Mouse (Mus musculus): ENCODE measurements at regions not wholly inside any gene's neighbourhood (a gene's known extent, or its start where the extent isn't known, plus 50 kb on each side); places are given as distances from the start of the nearest gene placed in this dataset.
A peak's percentile ranks its signal among the peaks of the same experiment; 100 is the strongest.
"Not testable (repeated sequence)": the region's sequence is repeated elsewhere in the genome, so short reads cannot be mapped to it uniquely, and the experiment has no call there.

DNA sequence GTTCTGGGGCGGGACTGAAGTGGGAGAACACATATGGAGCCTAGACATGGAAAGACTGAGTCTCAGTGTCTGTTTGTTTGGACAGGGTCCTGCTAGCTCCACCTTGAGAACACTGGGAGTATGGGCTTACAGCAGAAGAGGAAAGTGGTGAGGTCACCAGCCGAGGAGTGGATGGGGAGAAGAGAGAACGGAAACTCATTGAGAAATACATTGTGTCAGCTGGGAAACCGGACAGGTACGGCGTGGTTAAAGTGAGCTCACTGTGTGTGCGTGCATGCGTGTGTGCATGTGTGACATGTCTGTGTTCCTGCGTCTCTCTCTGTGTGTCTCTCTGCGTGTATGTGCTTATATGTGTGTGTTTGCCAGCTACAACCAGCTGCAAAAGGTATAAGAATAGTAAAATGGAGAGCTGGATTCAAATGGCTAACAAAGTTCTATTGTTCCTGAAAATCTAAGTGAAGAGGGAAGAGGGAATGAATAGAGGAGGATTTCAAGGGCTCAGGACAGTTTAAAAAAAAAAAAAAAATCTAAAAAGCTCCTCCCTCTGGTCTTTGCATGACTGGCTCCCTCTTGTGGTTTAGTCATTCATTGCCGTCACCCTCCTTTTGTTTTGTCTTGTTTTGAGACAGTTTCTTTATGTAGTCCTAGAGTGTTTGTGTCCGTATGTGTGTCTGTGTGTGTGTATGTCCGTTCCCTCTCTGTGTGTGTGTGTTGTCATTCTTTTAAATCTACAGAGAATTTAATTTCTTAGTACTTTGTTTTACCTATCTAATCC is 52.0 kb upstream of the Ak4 start:
- peak in 1 of 2 experiments; percentile 67 for DNase-seq (ENCODE audit: low spot score in 2 of 2)

DNA sequence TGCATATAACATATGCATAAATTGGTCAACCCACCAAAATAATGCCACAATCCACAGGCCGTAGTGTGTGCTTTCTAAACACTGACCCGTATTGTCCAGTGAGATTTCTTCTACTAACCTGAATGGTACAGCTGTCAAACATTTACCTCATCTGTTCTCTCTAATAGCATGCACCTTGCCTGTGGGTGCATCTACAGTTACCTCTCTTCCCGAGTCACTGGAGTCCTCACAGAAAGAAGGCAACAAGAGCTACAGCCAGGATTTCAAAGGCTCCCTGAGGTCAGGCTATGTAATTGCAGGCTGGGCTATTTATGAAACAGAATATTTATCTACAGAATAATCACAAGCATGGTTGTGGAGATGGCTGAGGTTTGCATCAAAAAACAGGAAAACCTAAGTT is 53.8 kb upstream of the Ak4 start:
- no peak for DNase-seq (ENCODE audit: low spot score in 2 of 2)

DNA sequence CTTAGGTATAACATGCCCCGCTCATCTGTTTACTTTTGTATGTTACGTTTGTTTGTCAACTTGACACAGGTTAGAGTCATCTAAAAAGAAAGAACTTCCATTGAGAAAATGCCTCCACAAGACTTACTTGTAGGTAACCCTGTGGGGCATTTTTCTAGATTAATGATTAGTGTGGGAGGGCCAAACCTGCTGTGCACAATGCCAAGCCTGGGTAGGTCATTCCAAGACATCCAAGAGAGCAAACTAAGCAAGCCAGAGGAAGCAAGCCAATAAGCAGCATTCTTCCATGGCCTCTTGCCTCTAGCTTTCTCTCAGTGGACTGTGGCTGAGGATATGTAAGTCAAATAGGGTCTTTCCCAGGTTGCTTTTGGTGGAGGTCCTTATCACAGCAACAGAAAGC is 54.4 kb upstream of the Ak4 start:
- DNase-seq (ENCODE audit: low spot score in 2 of 2): no peak

DNA sequence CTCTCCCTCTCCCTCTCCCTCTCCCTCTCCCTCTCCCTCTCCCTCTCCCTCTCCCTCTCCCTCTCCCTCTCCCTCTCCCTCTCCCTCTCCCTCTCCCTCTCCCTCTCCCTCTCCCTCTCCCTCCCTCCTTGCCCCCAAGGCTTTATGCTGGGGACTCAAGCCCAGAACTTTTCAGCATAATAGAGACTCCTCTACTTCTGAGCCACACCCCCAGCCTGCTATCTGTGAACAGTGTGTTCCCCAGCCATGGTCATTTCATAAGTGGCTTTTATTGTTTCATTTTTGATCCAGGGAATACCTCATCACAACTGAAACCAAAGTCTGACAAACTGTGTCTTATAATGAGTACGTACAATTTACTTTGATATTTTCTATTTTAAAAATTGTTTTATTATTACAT is 55.8 kb upstream of the Ak4 start:
- not testable (repeated sequence) for DNase-seq (ENCODE audit: low spot score in 2 of 2)

DNA sequence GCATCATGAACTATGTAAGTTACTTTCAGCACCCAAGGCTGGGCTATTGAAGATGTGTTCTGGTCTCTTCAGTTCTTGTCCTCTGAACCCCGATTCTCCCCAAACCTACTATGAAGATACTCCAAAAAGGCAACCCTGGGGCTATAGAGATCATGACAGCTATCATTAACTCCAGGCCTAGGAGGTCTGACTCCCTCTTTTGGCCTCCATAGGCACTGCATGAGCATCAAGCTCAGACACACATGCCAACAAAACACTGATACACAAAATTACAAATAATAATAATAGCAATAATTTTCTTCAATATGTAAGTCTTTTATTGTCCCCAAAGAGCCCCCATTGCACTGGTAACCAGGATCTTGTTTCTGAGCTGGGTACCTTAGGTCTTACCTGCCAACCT is 57.3 kb upstream of the Ak4 start:
- DNase-seq (ENCODE audit: low spot score in 2 of 2): no peak

DNA sequence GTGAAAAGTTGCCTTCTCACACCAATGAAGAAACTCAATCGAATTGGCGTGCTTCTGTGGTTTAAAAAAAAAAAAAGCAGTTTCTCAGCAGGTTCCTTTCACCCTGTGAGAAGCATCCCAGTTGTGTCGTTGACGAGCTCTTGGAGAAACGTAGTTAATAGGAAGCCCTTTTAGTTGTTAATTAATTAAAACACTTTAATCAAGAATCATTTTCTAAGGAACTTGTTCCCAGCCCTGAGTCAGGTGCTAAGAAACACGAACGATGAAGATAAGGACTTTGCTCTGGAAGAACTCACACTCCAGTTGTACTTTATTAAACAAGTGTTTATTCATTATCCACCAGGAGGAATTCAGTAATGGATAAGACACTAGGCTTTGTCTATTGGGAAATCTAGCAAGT is 58.8 kb upstream of the Ak4 start:
- no peak for DNase-seq (ENCODE audit: low spot score in 2 of 2)

DNA sequence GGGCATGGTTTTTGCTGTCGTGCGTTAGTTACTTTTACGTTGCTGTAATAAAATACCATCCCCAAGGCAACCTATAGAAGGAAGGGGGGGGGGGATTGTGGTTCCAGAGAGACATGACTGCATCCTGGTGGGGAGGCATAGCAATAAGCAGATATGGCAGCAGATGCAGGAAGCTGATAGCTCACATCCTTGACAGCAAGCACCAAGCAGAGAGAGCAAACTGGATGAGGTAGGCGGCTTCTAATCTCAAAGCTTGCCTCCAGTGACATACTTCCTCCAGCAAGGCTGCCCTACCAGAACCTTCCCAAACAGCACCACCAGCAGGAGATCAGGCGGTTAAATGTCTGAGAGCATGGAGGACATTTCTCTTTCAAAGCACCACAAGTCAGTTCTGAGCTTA is 60.0 kb upstream of the Ak4 start:
- DNase-seq (ENCODE audit: low spot score in 2 of 2): no peak

DNA sequence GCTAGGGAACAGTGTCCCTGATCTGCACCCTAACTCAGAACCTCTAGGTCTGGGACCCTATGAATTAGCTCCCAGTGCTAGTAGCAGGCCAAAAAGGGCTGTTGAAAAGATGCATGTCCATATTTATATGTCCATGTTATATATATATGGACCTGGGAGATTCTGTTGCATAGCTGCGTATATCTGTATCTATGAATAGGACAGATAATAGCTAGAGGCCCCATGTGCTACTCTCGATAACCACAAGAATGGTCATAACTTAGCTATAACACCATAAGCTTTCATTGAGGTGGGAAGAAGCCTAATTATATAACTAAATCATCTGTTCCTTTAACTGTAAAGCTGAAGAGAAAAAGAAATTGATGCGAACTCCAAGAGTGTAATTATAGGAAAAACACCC is 60.6 kb upstream of the Ak4 start:
- DNase-seq (ENCODE audit: low spot score in 2 of 2): no peak

DNA sequence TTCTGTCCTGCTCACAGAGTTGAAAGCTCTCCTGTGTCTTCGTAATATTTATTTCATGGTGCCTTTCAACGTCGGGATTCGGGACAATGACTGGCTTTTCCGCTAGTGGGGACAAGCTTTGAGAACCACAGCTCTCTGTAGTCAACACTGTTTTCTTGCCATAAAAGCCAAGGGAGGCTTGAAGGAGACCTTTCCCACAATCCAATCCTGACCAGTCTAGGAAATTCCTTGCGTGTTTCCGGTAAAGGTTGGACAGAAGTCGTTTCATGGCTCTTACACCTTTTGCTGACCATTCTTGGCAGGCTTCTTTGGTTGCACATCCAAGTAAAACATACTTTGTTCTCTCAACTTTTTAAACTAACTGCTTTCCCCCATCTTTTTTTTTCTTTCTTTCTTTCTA is 61.2 kb upstream of the Ak4 start:
- no peak for DNase-seq (ENCODE audit: low spot score in 2 of 2)

DNA sequence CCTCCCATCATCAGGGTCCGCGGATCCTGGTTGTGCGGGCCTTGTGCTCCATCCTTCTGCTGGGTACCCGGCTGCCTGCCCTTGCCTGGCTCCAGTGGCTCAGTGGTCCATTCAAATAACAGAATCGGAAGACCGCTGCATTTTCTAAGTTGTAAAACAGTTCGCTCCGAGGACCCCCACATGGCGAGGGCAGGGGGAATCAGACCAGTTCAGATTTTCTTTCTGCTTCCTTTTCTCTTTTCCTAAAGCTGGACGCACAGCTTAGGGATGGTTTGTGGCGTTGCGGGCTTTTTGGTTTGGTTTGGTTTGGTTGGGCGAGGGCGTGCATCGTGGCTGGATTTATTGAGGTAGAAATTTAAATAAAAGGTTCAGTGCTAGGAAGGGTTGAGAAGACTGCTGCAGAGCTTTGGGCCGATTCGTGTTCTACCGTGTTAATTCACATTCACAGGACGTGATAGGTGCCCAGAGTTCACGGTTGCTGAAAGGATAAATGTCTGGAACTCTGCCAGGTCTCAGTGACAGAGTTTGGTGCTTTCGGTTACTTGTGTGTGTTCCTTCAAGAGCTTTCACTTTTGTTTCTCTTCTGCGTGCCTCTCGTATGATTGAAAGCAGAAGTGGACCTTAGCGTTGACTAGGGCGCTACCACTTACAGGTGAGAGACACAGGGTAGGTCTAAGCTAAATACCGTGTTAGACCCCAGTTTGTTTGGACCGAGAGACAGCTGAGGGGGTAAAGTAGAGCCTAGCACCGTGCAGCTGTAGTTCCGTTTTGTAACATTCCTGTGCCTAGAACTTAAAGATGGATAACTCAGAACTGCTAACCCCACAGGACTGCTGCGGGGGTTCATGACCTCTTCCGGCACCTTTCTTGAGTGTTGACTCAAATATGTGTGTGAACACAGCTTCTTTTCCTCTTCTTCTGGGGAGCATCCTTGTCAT is 61.9 kb upstream of the Ak4 start:
- DNase-seq (ENCODE audit: low spot score in 2 of 2): peak; percentile 44 to 77

DNA sequence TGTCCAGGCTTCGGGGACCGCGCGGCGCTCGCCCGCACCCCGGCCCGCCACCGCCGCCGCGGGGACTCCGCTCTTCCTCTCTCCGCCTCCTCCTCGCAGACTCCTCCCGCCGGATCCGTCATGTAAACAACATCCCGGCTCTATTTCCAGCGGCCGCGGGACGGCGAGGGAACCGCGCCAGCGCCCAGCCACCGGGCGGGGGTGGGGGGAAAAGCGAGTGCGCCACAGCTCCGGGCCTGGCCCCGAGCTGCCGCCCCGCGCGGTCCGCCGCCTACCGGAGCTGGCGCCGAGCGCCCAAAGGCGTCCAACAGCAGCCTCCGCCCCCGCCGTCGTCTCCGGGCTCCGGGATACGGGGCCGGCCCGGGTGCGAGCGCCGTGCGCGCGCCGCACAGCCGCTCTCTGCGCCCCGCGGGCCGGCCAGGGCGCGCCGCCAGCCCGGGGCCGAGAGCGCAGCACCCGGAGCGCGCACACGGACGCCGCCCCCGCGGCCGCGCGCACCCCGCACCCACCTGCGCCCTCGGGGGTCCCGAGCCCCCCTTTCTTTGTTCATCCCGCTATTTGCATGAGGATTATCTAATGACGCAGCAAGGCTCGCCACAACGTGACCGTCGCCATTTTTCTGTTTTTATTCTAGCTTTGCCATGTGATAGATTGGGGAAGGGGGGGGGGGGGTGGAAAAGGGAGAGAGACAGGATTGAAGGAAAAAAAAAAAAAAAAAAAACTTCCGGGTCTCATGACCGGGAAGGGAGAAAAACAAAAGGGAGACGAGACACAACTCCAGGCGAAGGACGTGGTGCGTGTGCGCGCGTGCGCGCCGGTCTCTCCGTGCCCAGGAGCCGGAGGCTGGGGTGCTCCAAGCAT is 62.8 kb upstream of the Ak4 start:
- DNase-seq (ENCODE audit: low spot score in 2 of 2): peak; percentile 77 to 87

DNA sequence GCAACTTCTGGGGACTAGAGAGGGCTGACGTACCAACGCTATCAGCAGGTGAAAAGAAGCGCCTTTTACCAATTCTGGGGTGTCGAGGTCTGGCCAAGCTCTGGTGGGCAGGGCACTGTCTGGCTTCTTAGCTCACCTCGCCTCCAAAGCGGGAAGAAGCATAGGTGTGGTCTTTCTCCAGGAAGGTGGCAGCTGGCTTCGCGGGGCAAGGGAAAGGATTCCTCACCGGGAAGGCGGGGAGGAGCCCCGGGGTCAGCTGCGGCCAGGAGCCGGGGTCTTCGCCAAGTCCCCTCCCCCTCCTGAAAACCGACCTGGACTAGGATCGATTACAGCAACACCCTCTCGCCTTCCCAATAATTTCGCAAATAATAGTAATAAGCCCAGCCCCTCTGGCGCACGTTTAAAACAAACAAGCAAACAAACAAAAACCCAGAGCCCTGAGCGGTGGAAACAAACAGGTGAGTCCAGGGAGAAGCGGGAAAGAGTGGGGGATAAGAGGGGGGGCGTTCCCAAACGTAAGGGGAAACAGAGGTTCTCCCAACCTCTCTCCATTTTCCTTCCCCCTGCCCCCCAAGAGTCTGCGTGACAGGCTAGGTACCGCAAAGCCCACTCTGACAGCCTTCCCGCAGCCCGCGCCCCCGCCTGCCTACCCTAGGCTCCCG is 63.5 kb upstream of the Ak4 start:
- DNase-seq (ENCODE audit: low spot score in 2 of 2): peak; percentile 29 to 30

DNA sequence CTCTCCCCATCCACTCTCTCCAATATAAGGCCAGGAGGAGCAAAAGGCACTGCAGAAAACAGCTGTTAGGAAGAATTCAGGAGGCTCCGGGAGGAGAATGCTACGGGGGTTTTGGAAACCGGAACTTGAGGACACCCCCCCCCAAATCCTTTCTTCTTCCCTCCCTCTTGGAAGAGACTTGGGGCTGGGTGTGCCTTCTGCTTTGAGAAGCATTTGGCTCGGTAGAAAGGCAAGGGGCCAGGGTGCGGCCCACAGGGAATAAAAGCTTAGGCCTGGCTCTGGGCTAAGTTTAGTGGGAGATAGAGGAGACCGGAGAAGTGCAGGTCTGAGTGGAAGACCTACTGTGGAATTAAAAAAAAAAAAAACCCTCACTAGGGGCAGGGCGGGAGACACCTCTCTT is 64.1 kb upstream of the Ak4 start:
- peak in 1 of 2 experiments; percentile 50 for DNase-seq (ENCODE audit: low spot score in 2 of 2)

DNA sequence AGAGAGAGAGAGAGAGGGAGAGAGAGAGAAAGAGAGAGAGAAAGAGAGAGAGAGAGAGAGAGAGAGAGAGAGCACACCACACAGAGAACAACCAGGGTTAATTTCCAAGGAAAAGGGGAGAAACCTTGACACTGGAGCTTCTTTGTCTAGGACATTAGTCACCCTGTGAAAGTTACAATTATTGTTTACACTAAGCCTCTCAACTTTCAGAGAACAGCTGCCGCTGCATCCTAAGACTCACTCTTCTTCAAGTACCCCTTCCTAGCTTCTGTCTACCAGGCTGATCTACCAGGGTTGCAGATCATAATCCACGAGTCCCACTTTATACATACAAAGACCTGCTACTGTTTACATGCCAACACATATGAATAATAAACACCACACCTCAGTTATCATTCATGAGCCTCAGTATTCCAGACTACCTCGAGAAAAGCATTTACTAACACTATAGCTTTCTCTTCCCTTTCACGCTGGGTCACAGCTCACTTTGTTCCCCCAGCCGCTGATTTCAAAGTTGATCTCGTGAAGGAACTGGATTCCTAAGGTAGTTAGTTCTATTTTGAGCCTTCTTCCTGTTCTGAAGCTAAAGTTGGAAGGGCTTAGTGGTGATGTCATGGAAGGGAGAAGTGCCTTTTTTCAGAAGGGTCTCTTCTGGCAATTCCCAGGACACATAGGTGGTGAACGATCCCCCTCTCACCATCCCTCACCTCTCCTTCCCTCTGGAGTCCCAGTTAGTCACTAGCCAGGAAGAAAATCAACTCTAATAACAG is 64.8 kb upstream of the Ak4 start:
- DNase-seq (ENCODE audit: low spot score in 2 of 2): no peak

DNA sequence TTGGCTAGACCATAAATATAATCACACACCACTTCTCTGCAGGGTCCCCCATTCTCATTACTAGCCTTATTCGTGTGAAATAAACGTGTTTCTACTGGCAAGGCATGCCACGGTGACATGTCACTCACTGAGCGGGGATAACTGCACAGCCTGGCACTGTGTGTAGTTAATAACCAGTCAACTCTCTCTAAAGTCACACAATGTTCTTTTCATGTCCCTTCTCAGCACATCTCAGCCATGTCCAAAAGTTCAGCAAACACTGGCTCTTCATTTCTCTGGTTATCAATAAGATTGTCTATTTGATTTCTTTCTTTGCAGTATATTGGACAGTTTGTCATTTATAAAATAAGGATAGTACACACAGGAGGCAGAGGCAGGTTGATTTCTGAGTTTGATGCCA is 66.9 kb upstream of the Ak4 start:
- no peak for DNase-seq (ENCODE audit: low spot score in 2 of 2)

DNA sequence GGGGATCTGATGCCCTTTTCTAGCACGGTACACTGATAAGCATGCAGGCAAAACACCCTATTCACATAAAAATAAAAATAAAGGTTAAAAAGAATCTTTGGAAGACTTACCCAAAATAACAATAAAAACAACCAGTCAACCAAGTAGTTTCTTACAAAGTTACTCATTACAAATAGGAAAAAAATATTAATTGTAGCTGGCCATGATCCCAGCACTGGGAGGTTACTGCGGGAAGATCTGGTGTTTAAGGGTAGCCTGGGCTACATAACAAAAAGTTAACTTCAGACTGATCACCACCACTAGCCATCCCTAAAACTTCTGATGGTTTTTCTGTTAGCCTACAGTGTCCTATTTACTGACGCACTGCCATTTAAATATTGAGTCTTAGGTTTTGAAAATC is 67.4 kb upstream of the Ak4 start:
- DNase-seq (ENCODE audit: low spot score in 2 of 2): no peak

DNA sequence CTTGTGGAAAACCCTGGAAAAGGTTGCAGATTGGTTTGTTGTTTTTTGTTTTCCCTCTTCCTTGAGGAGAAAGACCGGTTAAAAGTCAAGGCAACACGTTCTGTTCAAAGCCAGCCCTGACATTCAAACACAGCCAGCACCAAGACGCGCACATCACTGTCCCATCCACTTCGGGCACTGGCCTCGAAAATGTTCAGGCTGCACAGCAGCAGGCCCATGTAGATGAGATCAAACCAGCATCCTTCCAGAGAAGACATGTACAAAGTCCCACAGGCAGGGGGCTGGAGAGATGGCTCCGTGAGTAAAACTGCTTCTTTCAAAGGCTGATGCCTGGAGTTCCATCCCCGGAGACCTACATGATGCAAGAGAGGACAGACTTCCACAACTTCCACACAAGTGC is 68.4 kb upstream of the Ak4 start:
- no peak for DNase-seq (ENCODE audit: low spot score in 2 of 2)

DNA sequence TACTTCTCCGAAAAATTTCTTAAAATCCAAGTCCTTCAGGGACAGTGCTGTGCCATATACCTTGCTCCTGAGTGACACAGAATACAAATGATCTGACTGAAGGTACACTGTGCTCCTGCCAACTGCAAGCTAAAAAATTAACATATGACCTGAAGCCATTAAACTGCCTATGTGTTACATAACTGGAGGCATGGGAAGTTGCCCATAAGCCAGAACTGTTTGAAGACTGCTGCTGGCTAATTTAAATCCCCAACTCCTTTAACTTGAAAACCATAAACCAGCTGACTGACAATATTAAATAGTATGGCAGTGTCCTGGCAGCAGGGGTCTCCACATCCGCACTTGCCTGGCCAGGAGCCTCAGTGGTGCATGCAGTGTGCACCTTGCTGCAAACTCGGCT is 68.9 kb upstream of the Ak4 start:
- DNase-seq (ENCODE audit: low spot score in 2 of 2): no peak

DNA sequence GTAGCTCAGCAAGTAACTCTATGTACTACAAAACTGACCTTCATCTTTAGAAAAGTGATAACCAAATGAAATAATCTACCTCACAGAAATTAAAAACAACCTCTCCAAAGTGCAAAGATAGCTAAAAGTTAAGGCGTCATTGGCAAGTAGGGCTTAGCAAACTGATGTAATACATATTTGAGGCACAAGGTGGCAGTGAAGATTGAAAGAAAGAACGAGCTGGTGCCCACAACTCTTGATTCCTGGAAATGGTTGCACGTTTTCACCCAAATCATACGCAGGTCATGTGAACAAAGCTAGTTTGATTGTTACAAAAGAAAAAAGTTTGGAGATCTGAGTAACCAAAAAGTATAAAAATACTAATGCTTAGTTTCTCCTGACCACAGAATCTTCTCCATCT is 69.7 kb upstream of the Ak4 start:
- peak in 1 of 2 experiments; percentile 75 for DNase-seq (ENCODE audit: low spot score in 2 of 2)

DNA sequence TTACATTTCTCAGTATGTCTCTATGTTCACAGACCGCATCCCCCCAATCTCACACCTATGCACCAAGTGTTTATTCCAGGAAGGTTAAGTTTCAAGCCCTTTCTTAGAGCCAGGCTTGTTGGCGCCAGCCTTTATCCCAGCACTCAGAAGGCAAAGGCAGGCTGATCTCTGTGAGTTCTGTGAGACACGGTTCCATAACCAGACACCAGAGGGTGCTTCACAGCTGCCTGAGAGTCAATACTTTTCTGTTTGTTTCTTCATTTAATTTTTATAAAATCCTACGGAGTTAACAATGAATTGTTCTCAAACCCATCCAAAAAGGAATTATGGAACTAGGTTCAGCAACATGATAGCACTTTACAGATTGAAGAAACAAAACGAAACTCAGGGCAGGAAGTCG is 71.8 kb upstream of the Ak4 start:
- DNase-seq (ENCODE audit: low spot score in 2 of 2): no peak
